Mouse (Mus musculus) retina, postnatal 1 day (tissue): ENCODE measurements around the gene Hspbp1.

Experiments used
- DNase-seq: peaks from one replicate; pipeline ENCODE4 v3.0.0-alpha.2; 2012

Hspbp1 gene

DNA sequence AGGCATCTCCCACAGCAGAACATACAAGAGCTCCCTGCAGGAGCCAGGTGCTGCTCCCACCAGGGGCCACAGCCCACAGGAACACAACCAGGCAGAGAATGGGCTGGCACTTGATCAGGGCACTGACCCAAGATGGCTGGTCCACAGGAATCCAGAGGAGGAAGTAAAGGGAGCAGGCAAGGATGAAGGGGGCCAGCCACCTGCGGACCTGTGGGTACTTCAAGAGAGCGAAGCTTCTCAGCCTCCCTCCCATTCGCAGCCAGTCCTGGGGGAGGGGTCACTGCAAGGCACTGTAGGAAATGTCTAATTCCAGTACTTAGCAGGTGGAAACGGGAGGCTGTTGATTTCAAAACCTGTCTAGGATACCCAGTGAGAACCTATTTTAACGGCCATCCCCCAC lies 55.3 kb downstream of the Hspbp1 start:
- DNase-seq: no peak

- DNase-seq: no peak
Observed at GRCm38 (mm10) chr7:4625928-4626327, 58.9 kb downstream of the Hspbp1 start.

- no peak for DNase-seq
Observed at GRCm38 (mm10) chr7:4624343-4624742, 60.5 kb downstream of the Hspbp1 start.

DNA sequence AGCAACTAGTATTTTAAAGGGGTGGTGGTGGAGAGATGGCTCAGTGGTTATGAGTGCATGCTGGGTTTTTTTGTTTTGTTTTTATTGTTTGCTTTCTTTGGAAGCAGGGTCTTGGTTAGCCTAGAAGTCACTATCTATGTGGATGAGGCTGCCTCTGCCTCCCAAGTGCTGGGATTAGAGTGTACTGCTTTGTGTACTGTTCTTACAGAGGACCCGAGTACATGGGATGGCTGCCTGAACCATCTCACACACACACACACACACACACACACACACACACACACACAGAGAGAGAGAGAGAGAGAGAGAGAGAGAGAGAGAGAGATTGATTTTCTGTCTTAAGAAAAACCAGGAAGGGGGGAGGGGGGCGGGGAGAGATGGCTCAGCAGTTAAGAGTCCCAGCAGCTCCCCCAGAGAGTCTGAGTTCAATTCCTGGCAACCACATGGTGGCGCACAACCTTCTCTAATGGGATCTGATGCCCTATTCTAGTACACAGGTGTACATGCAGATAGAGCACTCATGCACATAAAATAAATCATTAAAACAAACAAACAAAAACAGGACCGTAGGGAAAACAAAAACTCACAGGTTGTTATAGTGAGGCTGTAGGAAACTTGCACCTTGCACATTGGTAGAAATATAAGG lies 61.2 kb downstream of the Hspbp1 start:
- DNase-seq: peak; percentile 70

- peak; percentile 30 for DNase-seq
Observed at GRCm38 (mm10) chr7:4619979-4620378, 64.9 kb downstream of the Hspbp1 start.

DNA sequence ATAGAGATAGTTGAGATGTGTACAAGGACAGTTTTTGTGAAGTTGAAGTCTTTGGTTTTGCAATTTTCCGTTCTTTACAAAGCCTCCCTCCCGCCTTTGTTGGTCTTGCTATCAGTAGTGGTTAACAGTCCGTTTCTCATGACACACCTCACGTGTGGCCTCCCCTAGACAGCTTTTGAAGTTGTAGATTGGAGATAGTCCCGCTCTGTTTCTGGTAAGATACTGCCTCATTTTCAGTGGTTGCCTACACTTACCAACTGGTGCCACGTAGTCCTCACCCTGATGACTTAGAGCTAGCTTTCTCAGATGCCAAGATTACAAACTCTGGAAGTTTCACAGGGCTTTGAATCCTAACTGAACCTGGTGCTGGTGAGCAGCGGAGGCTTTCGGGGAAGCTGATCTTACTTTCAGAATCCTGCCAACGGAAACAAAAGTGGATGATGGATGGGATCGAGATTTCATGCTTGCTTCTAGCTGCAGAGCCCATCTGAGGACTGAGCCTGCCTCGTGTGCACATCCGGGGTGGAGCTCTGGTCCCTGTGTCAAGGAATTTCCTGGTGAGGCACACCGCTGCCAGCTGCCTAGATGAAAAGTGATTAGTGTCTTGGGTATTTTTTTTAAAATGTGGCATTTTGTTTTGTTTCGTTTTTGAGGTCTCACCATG lies 71.0 kb downstream of the Hspbp1 start:
- no peak for DNase-seq

DNA sequence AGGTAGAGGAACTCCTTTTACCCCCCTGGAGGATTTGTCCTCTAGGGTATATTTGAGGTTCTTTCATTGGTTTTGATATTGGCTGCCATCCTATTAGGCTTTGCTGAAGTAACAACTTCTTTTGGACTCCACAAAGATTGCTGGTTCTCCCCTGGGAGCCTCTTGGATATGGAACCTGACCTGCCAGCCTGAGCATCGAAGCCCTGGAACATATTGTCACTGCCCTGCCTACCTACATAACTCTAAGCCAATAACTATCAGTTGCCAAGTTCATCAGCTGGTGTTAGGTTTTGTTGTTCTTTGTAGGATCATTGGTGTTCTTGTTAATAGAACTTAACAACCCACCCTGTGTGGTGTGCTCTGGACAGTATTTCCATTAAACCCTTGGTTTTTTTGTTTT lies 71.9 kb downstream of the Hspbp1 start:
- no peak for DNase-seq

GRCm38 (mm10) chr7:4612386-4612785 lies 72.5 kb downstream of the Hspbp1 start:
- DNase-seq: no peak

GRCm38 (mm10) chr7:4611921-4612341 lies 72.9 kb downstream of the Hspbp1 start:
- no peak for DNase-seq

DNA sequence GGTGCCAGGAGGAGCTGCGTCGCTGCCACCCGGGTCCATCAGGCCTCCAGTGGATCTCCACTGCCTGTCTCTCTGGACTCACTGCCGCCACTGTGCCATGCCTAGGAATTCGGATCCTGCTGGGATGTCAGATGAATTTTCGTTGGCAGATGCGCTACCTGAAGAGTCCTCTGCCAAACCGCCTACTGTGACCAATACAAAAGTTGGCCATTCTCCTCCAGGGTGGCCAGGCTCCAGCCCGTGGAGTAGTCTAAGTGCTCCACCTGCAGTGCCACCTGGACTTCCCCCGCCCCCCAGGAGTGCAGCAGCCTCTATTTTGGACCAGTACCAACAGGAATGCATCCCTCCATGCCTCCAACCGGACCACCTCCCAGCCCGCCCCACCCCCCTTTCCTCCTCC lies 73.4 kb downstream of the Hspbp1 start:
- DNase-seq: no peak
